Mouse (Mus musculus): Measurements from ENCODE around the gene Tmem214.

The Tmem214 gene

DNA sequence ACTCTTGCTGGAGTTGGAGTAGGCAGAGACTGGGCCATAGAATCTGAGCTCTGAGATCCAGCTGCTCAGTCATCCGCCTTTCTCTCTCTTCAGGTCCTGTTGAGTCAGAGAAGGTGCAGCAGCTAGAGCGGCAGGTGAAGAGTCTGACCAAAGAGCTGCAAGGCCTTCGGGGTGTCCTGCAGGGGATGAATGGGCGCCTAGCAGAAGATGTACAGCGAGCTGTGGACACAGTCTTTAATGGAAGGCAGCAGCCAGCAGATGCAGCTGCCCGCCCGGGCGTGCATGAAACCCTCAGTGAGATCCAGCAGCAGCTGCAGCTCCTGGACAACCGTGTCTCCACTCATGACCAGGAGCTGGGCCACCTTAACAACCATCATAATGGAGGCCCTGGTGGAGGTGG is 49.0 kb downstream of the Tmem214 start:
- no peak for DNase-seq

- DNase-seq = peak; percentile 49
Measured at GRCm38 (mm10) chr5:30917348-30917747, 49.5 kb downstream of the Tmem214 start.

DNA sequence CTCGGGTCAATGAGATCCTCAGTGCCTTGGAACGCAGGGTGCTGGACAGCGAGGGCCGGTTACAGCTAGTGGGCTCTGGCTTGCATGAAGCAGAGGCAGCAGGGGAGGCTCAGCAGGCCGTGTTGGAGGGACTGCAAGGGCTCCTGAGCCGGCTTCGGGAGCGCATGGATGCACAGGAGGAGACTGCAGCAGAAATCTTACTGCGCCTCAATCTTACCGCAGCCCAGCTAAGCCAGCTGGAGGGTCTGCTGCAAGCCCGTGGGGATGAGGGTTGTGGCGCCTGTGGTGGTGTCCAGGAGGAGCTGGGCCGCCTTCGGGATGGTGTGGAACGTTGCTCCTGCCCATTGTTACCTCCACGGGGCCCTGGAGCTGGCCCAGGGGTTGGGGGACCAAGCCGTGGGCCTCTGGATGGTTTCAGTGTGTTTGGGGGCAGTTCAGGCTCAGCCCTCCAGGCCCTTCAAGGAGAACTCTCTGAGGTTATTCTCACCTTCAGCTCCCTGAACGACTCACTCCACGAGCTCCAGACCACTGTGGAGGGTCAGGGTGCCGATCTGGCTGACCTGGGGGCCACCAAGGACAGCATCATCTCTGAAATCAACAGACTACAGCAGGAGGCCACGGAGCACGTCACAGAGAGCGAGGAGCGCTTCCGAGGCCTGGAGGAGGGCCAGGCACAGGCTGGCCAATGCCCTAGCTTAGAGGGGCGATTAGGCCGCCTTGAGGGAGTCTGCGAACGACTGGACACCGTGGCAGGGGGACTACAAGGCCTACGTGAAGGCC is 50.3 kb downstream of the Tmem214 start:
- DNase-seq = peak; percentile 48

DNA sequence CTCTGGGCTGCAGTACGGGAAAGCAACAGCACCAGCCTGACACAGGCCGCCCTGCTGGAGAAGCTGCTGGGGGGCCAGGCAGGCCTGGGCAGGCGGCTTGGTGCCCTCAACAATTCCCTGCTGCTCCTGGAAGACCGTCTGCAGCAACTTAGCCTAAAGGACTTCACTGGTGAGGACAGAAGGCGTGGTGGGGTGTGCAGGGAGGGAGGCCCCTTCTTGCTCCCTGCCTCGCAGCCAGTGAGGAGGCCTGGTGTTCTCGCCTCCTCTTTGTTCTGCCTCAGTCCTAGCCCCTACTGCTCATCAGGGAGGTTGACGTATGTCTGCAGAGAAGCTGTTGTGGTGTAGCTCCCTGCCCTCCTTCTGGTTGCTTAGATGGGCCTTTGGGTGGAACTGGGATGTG is 50.9 kb downstream of the Tmem214 start:
- DNase-seq = no peak

DNA sequence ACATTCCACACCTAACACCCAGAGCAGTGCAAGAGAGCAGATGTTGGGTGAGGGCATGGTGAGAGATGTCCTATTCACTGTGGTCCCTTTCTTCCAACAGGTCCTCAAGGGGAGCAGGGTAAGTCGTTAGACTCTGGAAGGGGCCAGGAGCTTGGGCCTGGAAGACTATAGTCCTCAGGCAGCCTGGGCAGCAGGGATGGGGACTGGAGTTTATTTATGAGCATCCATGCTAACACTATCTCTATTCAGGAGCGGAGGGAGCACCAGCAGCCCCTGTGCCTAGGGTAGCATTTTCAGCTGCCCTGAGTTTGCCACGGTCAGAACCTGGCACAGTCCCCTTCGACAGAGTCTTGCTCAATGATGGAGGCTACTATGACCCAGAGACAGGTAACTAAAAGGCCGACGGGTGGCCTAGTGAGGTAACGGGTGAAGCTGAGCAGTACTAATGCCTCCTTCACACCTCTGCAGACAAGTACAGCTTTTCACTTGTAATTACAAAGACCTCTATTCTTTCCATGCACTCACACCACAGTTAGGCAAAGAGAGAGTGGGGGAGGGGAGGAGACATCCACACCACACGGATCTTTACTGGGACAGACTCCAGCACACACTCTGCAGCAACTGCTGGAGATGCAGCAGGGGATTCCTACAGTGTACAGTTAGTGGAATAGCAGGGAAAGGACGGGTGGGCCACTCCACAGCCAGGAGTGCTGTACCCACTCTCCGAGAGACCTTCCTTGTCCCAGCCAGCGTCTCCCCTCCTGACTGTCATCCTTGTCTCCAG is 52.2 kb downstream of the Tmem214 start:
- DNase-seq = no peak

DNA sequence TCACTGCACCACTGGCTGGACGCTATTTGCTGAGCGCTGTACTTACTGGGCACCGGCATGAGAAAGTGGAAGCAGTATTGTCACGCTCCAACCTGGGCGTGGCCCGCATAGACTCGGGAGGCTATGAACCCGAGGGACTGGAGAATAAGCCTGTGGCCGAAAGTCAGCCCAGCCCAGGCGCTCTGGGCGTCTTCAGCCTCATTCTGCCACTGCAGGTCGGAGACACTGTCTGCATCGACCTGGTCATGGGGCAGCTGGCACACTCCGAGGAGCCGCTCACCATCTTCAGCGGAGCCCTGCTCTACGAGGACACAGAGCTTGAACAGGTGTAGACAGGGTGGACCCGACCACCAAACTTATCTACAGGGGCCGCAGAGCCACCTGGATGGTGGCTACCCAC is 52.8 kb downstream of the Tmem214 start:
- peak; percentile 66 for DNase-seq

GRCm38 (mm10) chr5:30921256-30922033 is 53.6 kb downstream of the Tmem214 start, which contains the start of gene Khk:
Gene Khk, plus strand, starts transcription at chr5:30921431.
- peak; percentile 87 for DNase-seq

GRCm38 (mm10) chr5:30922581-30923041 is 54.8 kb downstream of the Tmem214 start:
- peak; percentile 41 for DNase-seq

DNA sequence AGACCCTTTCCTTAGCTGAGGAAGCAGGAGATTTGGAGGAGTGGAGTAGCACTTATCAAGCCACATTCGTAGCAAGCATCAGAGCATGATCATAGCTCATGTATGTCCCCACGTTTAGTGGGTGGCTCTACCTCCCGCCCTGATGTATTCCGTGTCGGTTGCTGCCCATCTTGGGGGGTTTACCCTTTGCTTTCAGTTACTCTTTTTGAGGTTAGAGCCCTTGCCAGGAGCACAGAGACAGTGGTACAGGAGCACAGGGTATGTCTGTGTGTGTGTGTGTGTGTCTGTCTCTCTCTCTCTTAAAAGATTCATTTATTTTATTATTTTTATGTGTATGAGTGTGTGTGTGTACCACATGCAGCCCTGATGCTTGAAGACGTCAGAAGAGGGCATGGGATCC is 55.3 kb downstream of the Tmem214 start:
- no peak for DNase-seq

- DNase-seq = no peak
Measured at GRCm38 (mm10) chr5:30924614-30925013, 56.8 kb downstream of the Tmem214 start.

GRCm38 (mm10) chr5:30925217-30925616 is 57.4 kb downstream of the Tmem214 start:
- no peak for DNase-seq

DNA sequence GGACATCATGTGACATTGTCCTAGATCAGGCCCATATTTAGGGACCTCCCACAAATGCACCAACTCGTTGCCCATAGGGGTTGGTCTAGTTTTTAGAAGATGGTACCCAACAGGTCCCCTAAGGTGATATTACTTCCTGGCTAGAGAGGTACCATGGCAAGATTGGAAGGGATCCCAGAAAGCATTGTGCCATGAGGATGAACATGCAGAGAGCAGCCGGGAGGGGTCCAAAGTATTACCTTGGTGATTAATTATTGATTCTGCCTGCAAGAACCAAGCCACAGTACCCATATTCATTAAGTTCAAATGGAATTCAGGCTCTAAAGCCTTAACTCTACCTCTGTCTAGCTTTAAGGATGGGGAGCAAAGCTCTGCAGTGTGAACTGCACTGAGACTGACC is 58.3 kb downstream of the Tmem214 start:
- no peak for DNase-seq

- DNase-seq = no peak
Measured at GRCm38 (mm10) chr5:30927945-30928529, 60.2 kb downstream of the Tmem214 start.
